Mouse (Mus musculus) left cerebral cortex, postnatal 25 days (tissue): ENCODE measurements at regions not wholly inside any gene's neighbourhood (a gene's known extent, or its start where the extent isn't known, plus 50 kb on each side); places are given as distances from the start of the nearest gene placed in this dataset.

Experiments
- DNase-seq, 2 experiments: peaks; one replicate each; pipeline ENCODE4 v3.0.0; 2022; ENCODE audit warnings: low spot score in 2 of 2, mixed read lengths in 1 of 2
- intact Hi-C: fragments of 180-260 bp; cut with DNase I; formaldehyde crosslinking; loops from one replicate; pipeline ENCODE4 v1.15.1; 2025

DNA sequence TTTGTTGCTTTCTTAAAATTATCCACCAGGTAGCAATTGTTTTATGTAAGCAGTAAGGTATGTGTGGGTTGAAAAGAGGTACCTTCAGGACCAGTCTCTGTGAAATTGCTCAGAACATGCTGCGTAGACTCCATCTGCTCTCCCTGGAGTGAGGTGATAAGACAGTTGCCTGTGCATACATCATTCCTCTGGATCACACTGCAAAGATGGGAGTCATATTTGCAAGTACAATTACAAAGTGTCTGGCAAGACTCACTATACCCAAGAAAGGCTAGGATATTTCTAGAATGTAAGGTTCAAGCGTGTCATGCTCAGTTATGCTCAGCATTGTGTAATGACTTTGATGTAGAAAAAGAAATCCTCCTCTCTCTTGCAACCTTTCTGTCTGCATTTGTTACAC lies 1283.5 kb upstream of the Slc10a2 start:
- DNase-seq = peak in 1 of 2 experiments; percentile 86
- intact Hi-C loops = no loop called here

DNA sequence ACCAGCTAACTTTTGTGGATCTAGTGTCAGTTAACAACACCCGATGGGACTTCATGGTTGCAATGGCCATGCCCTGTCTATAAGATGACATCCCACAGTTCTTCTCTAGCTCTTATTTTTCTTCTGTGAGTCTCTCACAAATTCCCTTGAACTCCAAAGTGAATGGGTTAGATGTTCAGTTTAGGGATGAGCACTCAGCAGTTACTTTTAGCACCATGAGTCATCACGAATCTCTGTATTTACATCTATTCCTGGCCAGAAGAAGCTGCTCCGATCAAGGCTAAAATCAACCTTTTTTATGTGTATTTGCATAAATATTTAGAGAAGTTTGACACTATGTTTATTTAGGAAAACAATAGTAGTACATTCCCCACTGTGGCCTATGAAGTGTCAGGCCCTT lies 1269.6 kb upstream of the Slc10a2 start:
- intact Hi-C loops = loop anchor here (10.0 kb wide), 1 partner anchor 260 kb away; no protein-coding TSS in a partner anchor
- DNase-seq = peak in 1 of 2 experiments; percentile 45

GRCm38 (mm10) chr8:6361403-6361942 lies 1256.3 kb upstream of the Slc10a2 start:
- intact Hi-C loops = no loop called here
- DNase-seq = peak; percentile 6 to 49

- intact Hi-C loops = no loop called here
Observed at GRCm38 (mm10) chr8:6357866-6358265, 1252.7 kb upstream of the Slc10a2 start.

GRCm38 (mm10) chr8:6350460-6350859 lies 1245.3 kb upstream of the Slc10a2 start:
- intact Hi-C loops = no loop called here
- no peak for DNase-seq

More at GRCm38 (mm10) chr8:6357866-6358265, 1252.7 kb upstream of the Slc10a2 start:
- no peak for DNase-seq

- no peak for DNase-seq
- intact Hi-C loops = no loop called here
Observed at GRCm38 (mm10) chr8:6350052-6350451, 1244.9 kb upstream of the Slc10a2 start.

DNA sequence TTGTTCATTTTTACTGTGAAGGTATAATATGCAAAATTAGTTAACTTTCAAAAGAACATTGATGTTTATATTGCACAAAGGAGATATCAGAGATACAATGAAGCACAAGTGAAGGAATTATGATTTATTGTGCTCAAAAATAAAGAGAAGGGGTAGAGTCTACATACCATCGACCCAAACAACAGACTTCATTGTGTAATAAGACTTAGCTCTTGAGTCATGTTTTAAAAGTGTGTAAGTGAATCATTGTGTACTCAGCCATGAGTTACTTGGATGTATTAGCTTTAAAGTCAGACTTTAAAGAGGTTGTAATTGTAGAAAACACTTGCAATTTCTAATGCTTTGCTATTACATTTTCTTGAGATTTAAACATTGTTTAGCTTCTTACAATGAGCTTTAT lies 1240.6 kb upstream of the Slc10a2 start:
- DNase-seq = no peak
- intact Hi-C loops = no loop called here

DNA sequence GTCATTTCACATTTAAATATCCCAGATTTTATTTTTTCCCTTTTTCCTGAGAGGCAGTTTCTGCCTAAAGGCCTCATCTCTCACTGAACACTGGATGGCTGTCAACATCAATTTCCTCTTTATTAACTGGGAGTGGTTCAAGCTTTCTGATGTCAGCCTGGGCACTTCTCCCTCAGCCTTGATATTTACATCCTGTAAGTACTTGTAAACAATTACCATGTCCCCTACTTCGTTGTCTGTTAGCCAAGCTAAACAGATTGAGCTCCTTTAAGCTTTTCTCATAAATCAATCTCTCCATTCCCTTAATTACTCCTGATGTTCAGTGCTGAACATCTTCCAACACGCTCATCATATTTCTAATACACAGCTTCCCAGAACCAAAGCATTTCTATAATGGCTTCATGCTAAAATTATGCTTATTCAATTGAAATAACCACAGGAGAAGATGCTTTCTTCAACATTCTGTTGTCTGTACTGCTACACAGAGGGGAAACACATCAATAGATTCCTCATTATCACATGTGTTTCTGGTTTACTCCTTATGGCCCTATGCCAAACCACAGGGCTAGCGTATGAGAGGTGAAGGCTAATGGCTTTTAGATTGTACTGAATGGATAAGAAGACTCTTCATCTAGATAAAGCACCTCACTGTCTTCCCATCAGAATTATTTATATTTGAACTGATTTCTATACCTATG lies 1235.2 kb upstream of the Slc10a2 start:
- intact Hi-C loops = no loop called here
- no peak for DNase-seq

- intact Hi-C loops = no loop called here
- no peak for DNase-seq
Observed at GRCm38 (mm10) chr8:6334254-6334993, 1229.3 kb upstream of the Slc10a2 start.

DNA sequence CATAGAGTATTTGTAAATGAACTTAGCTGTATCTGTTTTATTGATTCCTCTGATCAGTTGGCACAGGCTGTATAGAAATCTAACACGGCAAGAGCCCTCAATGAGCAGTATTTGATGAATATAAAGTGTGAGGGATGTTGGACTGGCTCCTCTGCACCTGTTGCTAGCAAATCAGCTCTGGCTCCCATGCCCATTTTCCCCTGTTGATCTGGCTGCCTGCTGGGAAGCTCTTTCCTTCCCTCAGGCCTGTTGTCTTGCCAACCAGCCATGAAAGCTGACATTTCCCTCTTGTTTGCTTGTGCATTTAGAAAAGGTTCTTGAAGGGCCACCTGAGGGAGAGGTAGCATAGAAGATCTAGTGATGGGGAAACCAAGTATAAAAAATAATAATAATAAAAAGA lies 1216.2 kb upstream of the Slc10a2 start:
- DNase-seq = no peak
- intact Hi-C loops = no loop called here

GRCm38 (mm10) chr8:6315162-6315845 lies 1210.2 kb upstream of the Slc10a2 start:
- no peak for DNase-seq
- intact Hi-C loops = no loop called here

- DNase-seq = no peak
- intact Hi-C loops = no loop called here
Observed at GRCm38 (mm10) chr8:6288889-6289288, 1183.7 kb upstream of the Slc10a2 start.

DNA sequence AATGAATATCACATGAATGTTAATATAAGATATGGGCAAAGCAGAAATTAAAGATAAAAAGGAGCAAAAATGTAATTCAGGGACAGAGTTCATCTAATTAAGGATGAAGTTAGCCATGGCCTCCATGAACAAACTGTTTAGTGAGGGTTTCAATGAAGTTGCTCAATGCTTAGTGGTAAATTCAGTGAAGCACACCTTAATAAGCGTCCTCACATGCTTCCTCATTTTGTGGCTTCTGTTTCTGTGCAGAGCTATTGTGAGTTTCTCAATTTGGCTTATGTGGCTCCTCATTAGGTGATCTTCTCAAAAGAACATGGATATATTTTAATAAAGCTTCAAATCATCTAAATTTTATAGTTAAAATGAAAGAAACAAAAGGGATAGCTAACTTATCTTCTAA lies 1174.8 kb upstream of the Slc10a2 start:
- intact Hi-C loops = no loop called here
- no peak for DNase-seq
